Mouse (Mus musculus) heart, embryonic 14.5 days (tissue): Measurements from ENCODE around the gene Ss18l1. TPM values are rescaled to one million over a fixed set of nuclear protein-coding genes. Genes with fewer than 3 reads are reported as not detected.

ENCODE experiments used
- ATAC-seq: fragments of 200-750 bp; cut with Nextera tagmentation; 2 replicates; pipeline ENCODE4 v1.8.0; 2017; ENCODE audit warnings: low read depth, moderate TSS enrichment; ENCODE audit not compliant: insufficient number of reproducible peaks, insufficient read depth, low FRiP score
- H3K27ac ChIP-seq, 2 experiments: fragments of 200-500 bp in 1 of 2; fragments of 300-500 bp in 1 of 2; sonication (generic) in 1 of 2; replicated peaks in 1 of 2; 2 replicates each; pipeline ENCODE4 v1.5.1; 2012 to 2014; ENCODE audit warnings: low read depth in 2 of 2, low read length in 2 of 2, control low read depth in 1 of 2, mild to moderate bottlenecking in 1 of 2, mixed read lengths in 1 of 2; ENCODE audit not compliant: control insufficient read depth in 1 of 2, insufficient read depth in 1 of 2
- H3K27me3 ChIP-seq: fragments of 300-500 bp; sonication (generic); 2 replicates; pipeline ENCODE4 v1.6.1; 2014; ENCODE audit warnings: mild to moderate bottlenecking, low read length, control low read depth; ENCODE audit not compliant: control insufficient read depth, insufficient read depth
- H3K36me3 ChIP-seq: fragments of 300-500 bp; sonication (generic); 2 replicates; pipeline ENCODE4 v1.6.1; 2014; ENCODE audit warnings: mild to moderate bottlenecking, control low read depth, low read length, mixed read lengths; ENCODE audit not compliant: control insufficient read depth, insufficient read depth
- H3K4me1 ChIP-seq, 2 experiments: fragments of 200-500 bp in 1 of 2; fragments of 300-500 bp in 1 of 2; sonication (generic) in 1 of 2; 2 replicates each; pipeline ENCODE4 v1.6.1; 2012 to 2014; ENCODE audit warnings: low read length in 2 of 2, control low read depth in 1 of 2, mixed read lengths in 1 of 2; ENCODE audit not compliant: control insufficient read depth in 2 of 2, insufficient read depth in 2 of 2
- H3K4me2 ChIP-seq: fragments of 300-500 bp; sonication (generic); 2 replicates; pipeline ENCODE4 v1.6.1; 2014; ENCODE audit warnings: mild to moderate bottlenecking, low read length
- H3K4me3 ChIP-seq, 2 experiments: fragments of 200-500 bp in 1 of 2; fragments of 300-500 bp in 1 of 2; sonication (generic) in 1 of 2; 2 replicates each; pipeline ENCODE4 v1.5.1; 2012 to 2014; ENCODE audit warnings: low read length in 2 of 2, mild to moderate bottlenecking in 2 of 2, control low read depth in 1 of 2, low read depth in 1 of 2, moderate library complexity in 1 of 2; ENCODE audit not compliant: control insufficient read depth in 1 of 2, insufficient read depth in 1 of 2
- H3K9ac ChIP-seq: fragments of 300-500 bp; sonication (generic); 2 replicates; pipeline ENCODE4 v1.6.1; 2014; ENCODE audit warnings: mild to moderate bottlenecking, low read length
- H3K9me3 ChIP-seq: fragments of 300-500 bp; sonication (generic); 2 replicates; pipeline ENCODE4 v1.6.1; 2016; ENCODE audit warnings: low read length, control low read depth; ENCODE audit not compliant: control insufficient read depth
- WGBS: fragments of 180-500 bp; shearing (Covaris S2); extraction: QIAGEN DNeasy Blood & Tissue Kit; methylation state at CpG from one replicate; pipeline ENCODE4 v1.1.7; 2014; 5-methylcytosine and 5-hydroxymethylcytosine counted together
- polyA plus RNA-seq: library from polyadenylated mRNA; unstranded; fragments of >200 nt; fragmentation: Nextera tagmentation; extraction: Ambion mirVana; gene quantifications from 2 replicates; pipeline ENCODE4 v1.2.1, GENCODE M21; 2014

Gene Ss18l1
- 3.6 and 3.9 TPM in 2 replicates for polyA plus RNA-seq

DNA sequence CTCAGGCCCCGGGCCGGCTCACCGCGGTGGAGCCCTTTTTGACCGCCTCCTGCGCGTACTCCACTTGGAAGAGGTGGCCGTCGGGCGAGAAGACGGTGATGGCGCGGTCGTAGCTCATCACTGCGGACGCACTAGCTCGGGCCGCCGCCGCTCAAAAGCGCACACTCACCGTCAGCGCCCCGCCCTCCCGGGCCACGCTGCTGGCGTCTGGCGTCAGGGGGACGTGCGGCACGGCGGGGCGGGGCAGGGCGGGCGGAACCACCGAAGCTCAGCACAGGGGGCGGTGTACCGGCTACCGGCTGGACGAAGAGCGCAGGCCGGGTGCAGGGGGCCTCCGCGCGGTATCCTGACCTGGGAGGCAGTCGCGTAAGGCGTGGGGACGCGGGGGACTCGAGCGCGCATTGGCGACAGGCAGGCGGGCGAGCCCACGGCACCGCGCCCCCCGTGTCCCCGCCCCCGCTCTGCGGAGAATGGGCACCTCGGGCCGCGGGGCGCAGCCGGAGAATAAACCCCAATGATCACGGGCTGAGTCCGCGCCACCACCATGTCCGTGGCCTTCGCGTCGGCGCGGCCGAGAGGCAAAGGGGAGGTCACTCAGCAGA lies at the start of gene Ss18l1, which contains the start of gene Psma7:
Ss18l1 (plus strand) TSS at position 254 of the 602 bp plus-strand sequence.
Psma7 (minus strand) TSS at position 178 of the 602 bp plus-strand sequence.
- Histone ChIP-seq H3K27ac (peak within 1 kb of the TSS; percentile 65 to 90), H3K9me3 (no peaks in the 10 kb centered on the region), H3K4me2 (peak within 1 kb of the TSS; percentile 98), H3K27me3 (no peaks in the 10 kb centered on the region), H3K4me1 (peaks cover 3 to 26% of the 10 kb centered on the region in 2 experiments), H3K4me3 (peak within 1 kb of the TSS; percentile 85 to 99), H3K36me3 (peaks cover 22% of the 10 kb centered on the region), H3K9ac (peak within 1 kb of the TSS; percentile 94)
- peak; percentile 93 for ATAC-seq
- under 1% methylated on average over 78 of the region's 78 CpGs for WGBS

DNA sequence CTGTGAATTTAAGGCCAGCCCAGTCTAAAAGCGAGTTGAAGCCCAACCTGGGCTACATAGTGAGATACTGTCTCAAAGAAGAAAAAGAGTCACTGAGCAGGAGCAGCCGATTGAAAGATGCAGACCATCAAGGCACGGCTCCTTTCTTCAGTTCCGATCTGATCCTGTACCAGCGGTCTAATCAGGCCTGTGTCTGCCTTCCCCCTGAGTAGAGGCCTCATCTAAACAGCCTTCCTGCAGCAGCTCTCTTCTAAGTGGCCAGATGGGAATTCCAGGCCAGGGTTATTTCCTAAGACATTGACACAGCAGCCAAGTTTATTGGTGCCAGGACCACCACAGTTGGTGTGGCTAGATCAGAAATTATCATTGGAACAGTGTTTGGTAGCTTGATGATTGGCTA lies 49.2 kb upstream of the Ss18l1 start:
- WGBS: 83% methylated on average over 5 of the region's 5 CpGs
- Histone ChIP-seq H3K9ac (no peak overlapping the region), H3K27me3 (no peaks in the 10 kb centered on the region), H3K36me3 (no peaks in the 10 kb centered on the region), H3K4me1 (peaks cover 0 to 11% of the 10 kb centered on the region in 2 experiments; a peak in 1 of 4 replicates), H3K9me3 (no peaks in the 10 kb centered on the region), H3K27ac (no peak overlapping the region), H3K4me3 (no peak overlapping the region), H3K4me2 (no peak overlapping the region)
- no peak for ATAC-seq

DNA sequence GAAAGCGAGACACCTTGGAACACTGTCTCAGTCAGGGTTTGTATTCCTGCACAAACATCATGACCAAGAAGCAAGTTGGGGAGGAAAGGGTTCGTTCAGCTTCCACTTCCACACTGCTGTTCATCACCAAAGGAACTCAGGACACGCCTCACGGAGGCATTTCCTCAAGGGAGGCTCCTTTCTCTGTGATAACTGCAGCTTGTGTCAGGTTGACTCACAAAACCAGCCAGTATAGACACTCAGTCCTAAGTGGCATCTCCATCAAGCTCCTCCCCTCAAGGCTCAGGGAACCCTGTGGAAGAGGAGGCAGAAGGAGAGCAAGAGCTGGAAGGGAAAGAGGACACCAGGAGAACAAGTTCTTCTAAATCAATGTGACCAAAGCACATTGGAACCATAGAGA lies 43.9 kb upstream of the Ss18l1 start:
- WGBS: 60% methylated on average over 4 of the region's 4 CpGs
- Histone ChIP-seq H3K4me2 (no peak overlapping the region), H3K4me1 (no peaks in the 10 kb centered on the region), H3K27ac (no peak overlapping the region), H3K36me3 (no peaks in the 10 kb centered on the region), H3K4me3 (no peak overlapping the region), H3K9ac (no peak overlapping the region), H3K9me3 (no peaks in the 10 kb centered on the region), H3K27me3 (no peaks in the 10 kb centered on the region)
- ATAC-seq: no peak

DNA sequence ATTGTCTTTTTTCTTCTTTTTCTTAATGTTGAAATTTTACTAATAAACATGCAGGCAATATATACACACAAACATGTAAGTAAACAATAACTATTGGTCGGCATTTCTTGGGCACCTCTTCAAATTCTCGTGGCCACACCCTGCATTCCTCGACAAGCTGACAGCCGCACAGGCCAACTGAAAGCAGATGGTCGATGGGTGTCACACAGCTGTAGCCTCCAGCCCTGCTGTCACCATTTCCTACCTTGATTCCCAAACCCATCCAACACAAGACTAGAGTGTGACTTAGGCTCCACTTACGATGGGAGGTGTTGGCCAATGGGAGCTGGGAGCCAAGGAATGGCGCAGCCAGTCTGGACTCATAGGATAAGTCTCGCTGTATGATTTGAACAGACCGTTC lies 40.7 kb upstream of the Ss18l1 start:
- Histone ChIP-seq H3K9me3 (no peaks in the 10 kb centered on the region), H3K4me3 (no peak overlapping the region), H3K9ac (no peak overlapping the region), H3K36me3 (no peaks in the 10 kb centered on the region), H3K4me1 (no peaks in the 10 kb centered on the region), H3K27ac (no peak overlapping the region), H3K4me2 (no peak overlapping the region), H3K27me3 (no peaks in the 10 kb centered on the region)
- ATAC-seq: no peak
- WGBS: 80% methylated on average over 9 of the region's 9 CpGs

DNA sequence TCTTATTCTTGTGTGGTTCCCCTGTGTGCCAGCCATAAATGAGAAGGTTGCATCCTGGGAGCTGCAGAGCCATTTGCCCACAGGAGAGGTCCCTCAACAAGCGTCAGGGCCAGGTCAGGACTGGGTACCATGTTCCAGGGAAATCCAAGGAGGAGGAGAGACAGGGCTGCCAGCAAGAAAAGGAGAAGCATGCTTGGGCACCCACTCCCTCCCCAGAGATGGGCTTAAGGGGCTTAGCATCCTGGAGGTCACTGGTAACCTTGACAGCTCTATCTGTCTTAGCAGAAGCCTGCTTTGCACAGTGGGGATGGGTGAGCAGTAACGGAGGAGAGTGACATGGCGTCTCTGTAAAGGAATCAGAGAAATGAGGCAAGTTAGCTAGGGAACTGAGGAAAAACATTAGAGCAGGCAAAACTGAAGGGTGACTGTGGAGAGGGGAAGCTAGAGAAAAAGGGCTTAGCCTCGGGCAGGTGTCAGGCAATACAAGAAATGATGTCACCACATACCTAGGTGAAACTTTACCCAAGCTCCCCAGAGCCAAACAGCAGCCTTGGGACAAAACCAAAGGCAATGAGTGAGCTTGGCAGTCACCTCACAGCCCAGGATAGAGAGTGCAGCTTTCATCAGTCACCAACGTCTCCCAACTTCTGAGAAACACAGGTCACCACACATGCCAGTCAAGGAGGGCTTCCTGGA lies 36.5 kb upstream of the Ss18l1 start:
- Histone ChIP-seq H3K4me3 (no peak overlapping the region), H3K27me3 (no peaks in the 10 kb centered on the region), H3K36me3 (no peaks in the 10 kb centered on the region), H3K4me1 (no peaks in the 10 kb centered on the region), H3K27ac (no peak overlapping the region), H3K9ac (no peak overlapping the region), H3K9me3 (no peaks in the 10 kb centered on the region), H3K4me2 (no peak overlapping the region)
- WGBS: 48% methylated on average over 5 of the region's 5 CpGs
- ATAC-seq: no peak

GRCm38 (mm10) chr2:180006352-180007017 lies 35.8 kb upstream of the Ss18l1 start:
- no peak overlapping the region for H3K4me2 ChIP-seq
- H3K36me3 ChIP-seq: no peaks in the 10 kb centered on the region
- 0 out of 2 replicates have a peak, but pooled peaks have one; percentile 21 for ATAC-seq
- H3K9ac ChIP-seq: no peak overlapping the region
- H3K27me3 ChIP-seq: no peaks in the 10 kb centered on the region
- H3K4me3 ChIP-seq: no peak overlapping the region
- 31% methylated on average over 9 of the region's 9 CpGs for WGBS
- H3K9me3 ChIP-seq: no peaks in the 10 kb centered on the region
- no peaks in the 10 kb centered on the region for H3K4me1 ChIP-seq
- H3K27ac ChIP-seq: no peak overlapping the region

- ATAC-seq: no peak
- no peak overlapping the region for H3K27ac ChIP-seq
- H3K27me3 ChIP-seq: no peaks in the 10 kb centered on the region
- no peak overlapping the region for H3K9ac ChIP-seq
- no peak overlapping the region for H3K4me3 ChIP-seq
- WGBS: 92% methylated on average over 7 of the region's 7 CpGs
- no peaks in the 10 kb centered on the region for H3K4me1 ChIP-seq
- no peak overlapping the region for H3K4me2 ChIP-seq
- no peaks in the 10 kb centered on the region for H3K36me3 ChIP-seq
- no peaks in the 10 kb centered on the region for H3K9me3 ChIP-seq
These were observed 31.6 kb upstream of the Ss18l1 start for GRCm38 (mm10) chr2:180010686-180011085.
